Mouse (Mus musculus): ENCODE results near the gene Folr2. TPM values are rescaled to one million over a fixed set of nuclear protein-coding genes. Genes with fewer than 3 reads are reported as not detected.

The Folr2 gene
- total RNA-seq, 2 experiments from 2014 or later: 2.3 to 3.8 TPM

GRCm38 (mm10) chr7:101868241-101869162 lies 11.5 kb upstream of the Folr2 start:
- intact Hi-C loops (cut with DNase I): no loop called here
- peak; percentile 33 to 45 for DNase-seq

DNA sequence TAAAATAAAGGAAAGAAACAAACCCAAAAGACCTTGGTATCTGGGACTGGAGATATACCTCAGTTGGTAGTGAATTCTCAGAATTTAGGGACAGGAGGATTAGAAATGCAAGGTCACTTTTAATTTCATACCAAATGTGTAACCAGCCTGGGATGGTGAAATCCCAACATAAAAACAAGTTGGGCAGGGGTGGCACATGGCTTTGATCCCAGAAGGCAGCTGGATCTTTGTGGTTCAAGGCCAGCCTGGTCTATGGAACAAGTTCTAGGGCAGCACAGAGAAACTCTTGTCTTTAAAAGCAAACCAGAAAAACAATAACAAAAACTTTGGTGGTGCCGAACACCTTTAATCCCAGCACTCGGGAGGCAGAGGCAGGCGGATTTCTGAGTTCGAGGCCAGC lies 10.5 kb upstream of the Folr2 start:
- intact Hi-C loops (cut with DNase I): no loop called here
- DNase-seq: no peak

GRCm38 (mm10) chr7:101866491-101867265 lies 9.7 kb upstream of the Folr2 start:
- intact Hi-C loops (cut with DNase I): no loop called here
- no peak for DNase-seq

DNA sequence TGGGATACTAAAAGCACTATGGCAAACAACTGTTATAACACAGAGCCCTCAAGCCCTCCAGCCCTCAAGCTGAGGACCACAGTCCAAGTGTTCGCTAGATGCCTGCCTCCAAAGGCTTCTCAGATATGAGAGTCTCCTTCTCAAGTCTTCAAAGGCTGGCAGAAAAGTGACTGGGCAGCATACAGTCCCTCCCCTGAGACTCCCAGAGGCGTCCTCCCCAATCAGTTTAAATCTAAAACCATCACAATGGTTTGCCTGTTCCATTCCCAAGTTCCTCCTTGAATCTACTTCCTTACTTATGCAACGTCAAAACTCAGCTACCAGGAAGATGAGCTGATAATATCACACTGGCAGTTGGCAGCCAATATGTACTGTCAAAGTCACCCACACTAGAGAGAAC lies 6.4 kb upstream of the Folr2 start, which contains the start of gene Anapc15:
Anapc15 (plus strand) TSS at position 301 of the 400 bp plus-strand sequence.
- no peak for DNase-seq
- intact Hi-C loops (cut with DNase I): no loop called here

GRCm38 (mm10) chr7:101862291-101862690 lies 5.3 kb upstream of the Folr2 start:
- no peak for DNase-seq
- intact Hi-C loops (cut with DNase I): no loop called here

DNA sequence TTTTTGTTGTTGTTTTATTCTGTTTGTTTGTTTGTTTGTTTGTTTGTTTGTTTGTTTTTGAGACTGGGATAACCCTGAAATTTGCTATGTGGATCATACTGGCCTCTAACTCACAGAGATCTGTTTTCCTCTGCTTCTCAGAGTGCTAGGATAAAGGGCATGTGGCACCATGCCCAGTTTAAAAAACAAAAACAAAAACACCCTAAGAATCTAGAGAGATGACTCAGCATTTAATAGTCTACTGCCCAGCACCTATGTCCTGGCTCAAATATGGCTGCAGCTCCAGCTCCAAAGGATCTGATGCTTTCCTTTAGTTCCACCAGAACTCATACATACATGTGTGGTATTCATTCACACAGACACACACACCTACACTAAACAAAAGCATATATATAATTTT lies 4.0 kb upstream of the Folr2 start:
- intact Hi-C loops (cut with DNase I): no loop called here
- DNase-seq: no peak

DNA sequence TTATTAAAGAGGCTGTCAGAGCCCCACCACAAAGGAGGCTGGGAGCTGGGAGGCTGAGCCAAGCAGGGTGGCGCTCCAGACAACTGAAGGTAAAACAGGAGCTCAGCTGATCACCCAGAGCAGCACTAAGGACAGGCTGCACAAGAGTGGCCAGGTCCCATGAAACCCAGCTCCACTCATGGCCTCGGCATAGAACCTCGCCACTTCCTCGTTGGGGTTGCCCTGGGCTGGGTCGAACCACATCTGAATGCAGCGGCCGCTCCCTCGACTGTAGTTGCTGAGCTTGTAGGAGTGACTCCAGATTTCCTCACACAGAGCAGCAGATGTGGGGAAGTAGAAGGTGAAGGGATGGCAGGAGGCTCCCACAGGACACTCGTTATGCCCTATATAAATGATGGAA lies 1.4 kb upstream of the Folr2 start:
- intact Hi-C loops (cut with DNase I): no loop called here
- DNase-seq: no peak

DNA sequence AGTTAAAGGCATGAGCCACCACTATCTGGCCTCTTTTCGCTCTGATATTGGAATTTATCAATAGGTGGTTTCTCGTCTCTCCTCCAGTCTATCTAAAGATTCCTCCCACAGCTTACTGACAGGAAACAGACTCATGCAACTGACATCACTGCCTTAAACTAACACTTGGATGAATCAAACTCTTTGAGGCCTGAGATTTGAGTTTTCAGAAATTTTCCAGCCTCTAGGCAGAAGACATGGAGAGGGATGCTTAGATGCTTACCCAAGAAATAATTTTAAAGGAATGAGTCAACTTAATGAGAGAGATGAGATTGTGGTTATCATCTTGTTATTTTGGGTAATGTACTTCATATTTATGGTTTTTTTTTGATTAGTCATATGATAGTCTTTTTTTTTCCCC lies 3.2 kb downstream of the Folr2 start:
- DNase-seq: no peak
- intact Hi-C loops (cut with DNase I): no loop called here

DNA sequence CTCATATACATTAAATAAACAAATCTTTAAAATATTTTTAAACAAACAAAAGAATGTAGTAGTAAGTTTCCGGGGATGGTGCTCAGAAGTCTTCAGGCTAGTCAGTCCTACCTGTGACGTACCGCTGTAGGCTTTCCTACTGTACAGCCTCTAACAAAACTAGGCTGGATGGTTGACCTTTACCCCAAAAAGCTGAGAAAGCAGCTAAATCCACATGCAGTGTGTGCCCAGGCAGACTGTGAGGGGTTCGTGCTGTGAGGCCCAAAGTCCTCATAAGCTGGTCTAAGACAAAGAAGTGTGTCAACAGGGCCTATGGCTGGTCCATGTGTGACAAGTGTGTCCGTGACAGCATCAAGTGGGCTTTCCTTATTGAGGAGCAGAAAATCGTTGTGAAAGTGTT lies 4.1 kb downstream of the Folr2 start:
- intact Hi-C loops (cut with DNase I): no loop called here
- DNase-seq: no peak

- intact Hi-C loops (cut with DNase I): no loop called here
- no peak for DNase-seq
Measured at GRCm38 (mm10) chr7:101851689-101852088, 5.3 kb downstream of the Folr2 start.

DNA sequence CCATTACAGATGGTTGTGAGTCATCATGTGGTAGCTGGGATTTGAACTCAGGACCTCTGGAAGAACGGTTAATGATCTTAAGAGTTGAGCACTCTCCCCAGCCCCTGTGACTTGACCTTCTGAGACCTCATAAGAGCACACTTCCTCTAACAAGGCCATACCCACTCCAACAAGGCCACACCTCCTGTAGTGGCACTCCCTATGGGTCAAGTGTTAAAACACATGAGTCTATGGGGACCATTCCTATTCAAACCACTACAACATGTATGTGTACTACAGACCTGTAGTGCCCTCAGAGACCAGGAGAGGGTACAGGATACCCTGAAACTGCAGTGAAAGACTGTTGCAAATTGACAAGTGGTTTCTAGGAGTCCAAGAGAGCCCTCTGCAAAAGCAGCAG lies 9.1 kb downstream of the Folr2 start:
- DNase-seq: no peak
- intact Hi-C loops (cut with DNase I): no loop called here

- no peak for DNase-seq
- intact Hi-C loops (cut with DNase I): no loop called here
Measured at GRCm38 (mm10) chr7:101844186-101844585, 12.8 kb downstream of the Folr2 start.

DNA sequence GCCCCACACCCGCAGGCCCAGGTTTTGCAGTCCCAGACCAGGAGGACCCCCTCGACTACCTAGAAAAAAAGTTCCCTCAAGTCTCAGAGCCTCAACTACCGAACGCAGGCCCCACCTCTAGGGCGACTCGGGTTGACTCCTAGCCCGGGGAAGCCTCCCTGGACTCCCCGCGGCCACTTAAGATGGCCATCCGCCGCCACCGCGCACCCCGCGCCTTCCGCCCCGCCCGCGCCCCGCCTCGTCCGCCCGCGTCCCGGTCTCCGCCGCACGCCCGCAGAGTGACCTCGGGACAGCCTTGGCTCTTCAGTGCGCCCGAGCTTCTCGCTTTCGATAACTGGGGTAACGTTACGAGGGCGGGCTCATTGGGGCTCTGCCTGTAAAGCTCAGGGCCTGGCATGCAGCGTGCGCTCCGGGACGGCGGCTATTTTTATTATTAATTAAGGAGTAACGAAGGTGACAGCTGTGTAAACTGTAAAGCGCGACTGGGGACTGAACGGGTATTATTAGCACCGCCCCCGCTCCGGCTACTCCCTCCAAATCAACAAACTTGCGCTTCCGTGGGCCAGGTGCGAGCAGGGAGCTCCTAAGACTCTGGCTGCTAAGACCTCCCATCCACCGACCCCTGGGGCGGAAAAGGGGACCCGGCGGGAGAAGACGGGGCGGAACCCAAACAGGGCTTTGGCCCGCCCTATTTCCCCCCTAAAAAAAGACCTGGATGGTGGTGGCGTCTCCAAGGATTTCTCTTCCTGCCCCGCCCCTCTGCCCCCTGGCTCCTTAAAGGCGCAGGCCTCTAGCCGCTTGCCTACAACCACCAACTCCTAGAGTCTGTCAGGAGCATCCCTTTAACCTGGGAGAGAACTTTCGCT lies 19.2 kb downstream of the Folr2 start, which contains the start of gene Inppl1:
Inppl1 (minus strand) TSS at position 624 of the 866 bp plus-strand sequence.
- peak; percentile 91 to 92 for DNase-seq
- intact Hi-C loops (cut with DNase I): loop anchor here (2.0 kb wide), 2 partner anchors 57 to 159 kb away; no protein-coding TSS in a partner anchor

DNA sequence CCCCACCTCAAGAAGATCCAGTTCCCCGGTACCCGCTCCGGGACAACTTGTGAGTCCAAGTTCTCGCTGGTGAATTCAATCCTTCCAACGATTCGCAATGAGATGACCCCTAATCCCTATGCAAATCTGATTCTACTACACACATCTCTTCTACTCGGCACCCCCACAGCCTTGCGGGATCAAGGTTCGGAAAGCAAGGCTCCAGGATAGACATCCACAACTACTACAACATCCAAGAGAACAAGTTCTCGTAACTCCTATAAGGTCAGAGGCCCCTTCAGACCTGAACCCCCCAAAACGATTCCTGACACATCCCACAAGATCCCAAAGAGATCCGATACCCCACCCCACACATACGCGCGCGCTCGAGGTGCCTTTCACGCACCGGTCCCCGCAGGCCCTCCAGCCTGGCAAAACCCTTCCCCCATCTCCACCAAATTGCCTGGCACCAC lies 19.8 kb downstream of the Folr2 start:
- intact Hi-C loops (cut with DNase I): no loop called here
- no peak for DNase-seq

DNA sequence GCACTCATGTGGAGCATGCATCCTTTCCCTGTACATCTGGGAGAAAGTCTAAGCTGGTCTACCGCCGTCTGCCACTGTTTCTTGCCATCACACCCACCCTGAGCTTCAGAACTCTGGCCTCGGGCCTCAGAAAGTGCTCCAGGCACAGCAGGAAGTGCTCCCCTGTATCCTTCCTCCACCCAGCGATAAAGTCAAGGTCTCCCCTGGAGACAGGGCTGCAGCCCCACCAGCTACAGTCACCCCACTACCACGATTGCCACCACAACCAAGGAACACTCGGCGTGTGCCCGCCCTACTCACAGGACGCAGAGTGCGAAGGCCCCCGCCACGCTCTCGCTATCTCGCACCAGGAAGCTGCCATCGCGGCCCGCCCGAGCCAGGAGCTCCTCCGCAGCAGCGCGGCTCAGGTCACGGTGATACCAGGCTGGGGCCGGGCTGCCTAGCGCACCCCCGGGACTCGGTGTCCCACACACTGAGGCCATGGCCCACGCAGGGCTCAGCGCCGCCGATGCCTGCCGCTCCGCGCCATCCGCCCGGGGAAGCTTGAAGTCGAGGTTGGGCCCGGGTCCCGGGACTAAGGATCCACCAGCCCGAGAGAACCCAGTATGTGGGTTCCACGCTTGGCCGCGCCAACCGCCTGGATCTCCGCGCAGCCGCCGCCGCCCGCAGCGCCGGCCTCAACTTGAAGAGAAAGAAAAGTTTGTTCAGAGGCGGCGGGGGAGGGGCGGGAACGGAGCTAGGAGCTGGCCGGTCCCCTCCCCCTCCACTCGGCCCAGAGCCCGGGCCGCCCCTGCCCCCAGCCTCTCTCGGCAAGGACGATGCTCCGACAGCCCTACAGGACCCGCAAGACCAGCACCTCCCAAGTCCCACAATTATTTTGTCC lies 20.5 kb downstream of the Folr2 start:
- intact Hi-C loops (cut with DNase I): no loop called here
- DNase-seq: peak; percentile 79

DNA sequence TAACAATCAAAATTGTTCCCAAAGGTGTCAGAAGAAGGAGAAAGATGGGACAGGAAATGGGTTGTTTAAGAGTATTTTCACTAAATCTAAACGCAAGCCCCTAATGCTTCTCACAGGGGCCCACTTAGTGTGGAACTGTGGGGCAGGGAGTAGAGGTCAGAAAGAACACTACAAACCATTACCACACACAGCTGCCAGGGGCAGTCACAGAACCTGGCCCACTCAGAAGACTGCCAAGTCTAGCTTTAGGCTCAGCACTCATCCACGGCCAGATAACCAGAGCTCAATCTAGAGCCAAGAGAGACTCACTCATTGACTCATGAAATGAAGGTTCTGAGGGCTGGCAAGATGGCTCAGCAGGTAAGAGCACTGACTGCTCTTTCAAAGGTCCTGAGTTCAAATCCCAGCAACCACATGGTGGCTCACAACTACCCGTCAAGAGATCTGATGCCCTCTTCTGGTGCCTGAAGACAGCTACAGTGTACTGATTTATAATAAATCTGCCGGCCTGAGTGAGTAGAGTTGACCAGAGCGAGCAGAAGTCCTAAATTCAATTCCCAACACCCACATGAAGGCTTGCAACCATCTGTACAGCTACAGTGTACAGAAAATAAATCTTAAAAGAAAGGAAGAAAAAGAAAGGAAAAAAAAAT lies 21.4 kb downstream of the Folr2 start:
- DNase-seq: no peak
- intact Hi-C loops (cut with DNase I): no loop called here

DNA sequence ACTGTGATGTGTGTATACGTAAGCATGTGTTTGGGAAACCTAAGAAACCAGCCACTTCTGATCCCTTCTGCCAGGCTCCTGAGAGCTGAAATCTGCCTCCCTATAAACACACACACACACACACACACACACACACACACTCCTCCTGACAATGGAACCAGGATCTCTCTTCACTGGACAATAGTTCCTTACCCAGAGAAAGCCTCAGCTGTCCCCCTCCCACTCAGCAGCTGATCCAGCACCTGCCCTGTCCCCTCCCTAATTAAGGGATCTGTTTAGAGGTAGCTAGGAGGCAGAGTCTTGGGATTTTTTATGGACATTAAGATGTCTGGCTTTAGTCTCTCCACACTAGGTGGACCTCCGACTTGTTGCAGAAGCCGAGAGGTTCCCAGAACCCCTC lies 22.1 kb downstream of the Folr2 start:
- intact Hi-C loops (cut with DNase I): no loop called here

DNA sequence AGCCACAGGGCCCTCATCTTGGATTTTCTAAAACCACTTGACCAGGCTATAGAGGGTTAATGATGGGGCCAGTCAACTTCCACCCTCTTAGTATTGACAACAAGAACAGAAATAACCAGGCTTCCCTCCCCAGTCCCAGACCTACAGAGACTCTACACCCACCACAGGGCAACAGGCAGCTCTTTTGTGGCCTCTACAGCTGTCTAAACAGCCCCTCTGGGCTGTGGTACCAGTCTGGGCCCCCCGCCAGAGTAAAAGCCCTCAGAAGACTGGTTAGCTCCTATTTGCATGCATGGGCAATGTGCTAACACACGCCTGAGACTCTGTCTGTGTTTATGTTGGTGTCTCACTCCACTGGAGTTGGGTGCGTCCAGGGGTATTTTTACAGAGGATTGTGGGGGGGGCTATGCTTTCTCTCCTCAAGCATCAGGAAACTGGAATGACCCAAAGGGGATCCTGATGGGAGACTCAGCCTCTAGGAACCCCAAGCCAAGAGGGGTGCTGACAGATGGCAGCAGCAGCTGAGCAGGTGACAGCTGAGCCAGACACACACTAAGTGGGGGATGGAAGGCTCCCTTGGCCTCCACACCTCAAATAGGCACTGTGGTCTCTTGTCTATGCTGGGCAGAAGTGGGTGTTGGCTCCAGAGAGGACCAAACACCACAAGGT lies 22.9 kb downstream of the Folr2 start:
- intact Hi-C loops (cut with DNase I): no loop called here
- peak in 1 of 2 experiments; percentile 46 for DNase-seq

More for the DNA sequence above, 22.1 kb downstream of the Folr2 start:
- DNase-seq: no peak

Measured in heart, postnatal 10 days (tissue).